Mouse (Mus musculus) spleen, postnatal 10 days (tissue): ENCODE measurements around the gene Ucp1.
"Not testable (repeated sequence)": the region's sequence is repeated elsewhere in the genome, so short reads cannot be mapped to it uniquely, and the experiment has no call there.

Experiments used
- DNase-seq, 2 experiments: peaks; one replicate each; pipeline ENCODE4 v3.0.0; 2021 to 2022; ENCODE audit warnings: low spot score in 2 of 2

The Ucp1 gene

GRCm38 (mm10) chr8:83290176-83290575 lies at the start of gene Ucp1:
Gene Ucp1, plus strand, starts transcription at chr8:83290352.
- no peak for DNase-seq

DNA sequence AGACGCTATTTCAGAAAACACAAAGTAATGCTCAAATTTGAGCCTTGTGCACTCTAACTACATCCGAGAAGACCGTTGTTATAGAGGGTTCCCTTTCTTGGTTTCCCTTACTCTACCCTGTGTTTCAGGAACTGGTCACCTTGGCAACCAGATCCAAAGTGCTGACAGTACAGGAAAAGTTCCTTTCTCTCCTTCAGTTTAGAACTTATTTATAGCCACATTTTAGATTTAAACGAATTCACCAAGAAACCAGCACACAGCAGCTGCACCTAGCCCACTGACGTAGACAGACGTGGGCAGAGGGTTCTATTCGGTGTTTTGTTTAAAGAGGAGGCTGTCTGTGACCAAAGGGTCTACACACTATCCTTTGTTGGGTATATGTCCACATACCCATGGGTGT lies 46.0 kb upstream of the Ucp1 start:
- no peak for DNase-seq

DNA sequence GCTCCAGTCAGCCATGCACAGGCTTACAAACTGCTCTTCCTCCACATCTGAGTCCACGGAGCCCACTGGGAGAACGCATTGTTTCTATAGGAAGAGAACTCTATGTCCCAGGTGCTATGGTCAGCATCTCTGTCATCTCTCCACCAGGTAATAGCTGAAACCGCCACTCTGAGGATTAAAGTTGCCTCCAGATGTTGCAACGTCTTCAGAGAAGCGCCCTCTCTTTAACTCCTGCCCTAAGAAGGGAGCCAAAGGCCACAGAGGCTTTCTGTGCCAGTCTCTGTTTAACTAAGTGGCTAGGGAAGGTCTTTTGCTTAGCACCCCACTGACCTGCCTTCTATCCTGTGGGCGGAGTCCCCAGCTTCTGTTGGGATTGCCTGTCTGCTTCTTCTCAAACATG lies 39.3 kb upstream of the Ucp1 start:
- no peak for DNase-seq

- no peak for DNase-seq
These were observed 38.5 kb upstream of the Ucp1 start for GRCm38 (mm10) chr8:83251362-83252246.

- DNase-seq, result no peak
These were observed 37.4 kb upstream of the Ucp1 start for GRCm38 (mm10) chr8:83252791-83253190.

DNA sequence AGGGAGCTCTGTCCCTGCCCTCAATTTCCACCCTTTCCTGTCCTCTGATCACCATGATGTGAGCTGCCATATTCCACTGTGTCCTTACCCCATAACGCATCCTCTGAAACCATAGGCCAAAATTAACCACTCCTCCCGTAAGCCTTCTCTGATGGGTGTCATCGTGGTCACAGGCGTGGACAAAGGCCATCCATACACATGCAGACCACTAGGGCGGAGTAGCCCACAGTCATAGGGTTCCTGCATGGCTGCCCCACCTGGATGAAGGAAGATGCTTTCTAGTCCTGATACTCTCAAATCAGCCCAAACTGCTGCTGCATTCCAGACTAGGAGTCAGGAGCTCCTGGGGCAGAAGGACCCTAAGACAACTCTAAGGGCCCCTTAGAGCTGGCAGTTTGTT lies 32.5 kb upstream of the Ucp1 start:
- no peak for DNase-seq

GRCm38 (mm10) chr8:83260418-83261215 lies 29.5 kb upstream of the Ucp1 start:
- DNase-seq, result peak; percentile 41 to 67

- DNase-seq, result no peak
These were observed 19.0 kb upstream of the Ucp1 start for GRCm38 (mm10) chr8:83271172-83271571.

DNA sequence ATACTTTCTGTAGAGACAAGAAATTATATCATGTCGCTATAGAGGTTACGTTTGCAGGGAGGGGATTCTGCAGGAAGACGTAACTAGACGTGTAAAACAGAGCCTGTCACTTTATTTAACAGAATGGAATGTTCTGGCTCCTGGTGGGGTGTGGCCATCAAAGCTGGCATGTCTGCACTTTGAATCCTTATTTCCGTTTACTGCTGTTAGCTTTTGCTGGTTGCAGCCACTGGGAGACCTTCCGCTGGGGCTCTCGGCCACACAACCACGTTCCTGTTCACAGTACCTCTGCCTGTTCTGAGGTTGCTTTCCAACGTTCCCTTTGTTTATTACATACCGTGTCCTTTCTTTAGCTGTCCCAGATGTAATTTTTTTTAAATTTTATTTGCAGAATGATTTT lies 17.7 kb upstream of the Ucp1 start:
- no peak for DNase-seq

GRCm38 (mm10) chr8:83274470-83274869 lies 15.7 kb upstream of the Ucp1 start:
- no peak for DNase-seq

- DNase-seq, result no peak
These were observed 11.7 kb upstream of the Ucp1 start for GRCm38 (mm10) chr8:83278431-83278830.

DNA sequence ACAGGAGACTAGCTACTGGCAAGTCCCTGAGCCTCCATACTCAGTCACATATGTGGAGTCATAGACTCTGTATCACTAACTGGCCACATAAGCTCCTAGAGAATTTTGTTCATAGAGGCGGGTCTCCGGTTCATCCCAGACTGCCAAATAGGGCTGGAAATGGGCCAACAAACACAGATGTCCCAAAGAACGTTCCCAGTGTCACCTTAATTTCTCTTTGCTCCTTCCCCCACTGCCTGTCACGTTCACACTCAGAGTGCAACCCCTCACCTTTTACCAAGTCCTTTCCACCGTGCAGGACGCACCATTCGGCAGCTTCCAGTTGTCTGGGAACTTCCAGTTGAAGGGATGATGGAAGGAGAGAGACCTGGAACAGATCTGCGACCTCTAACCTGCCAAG lies 4.8 kb upstream of the Ucp1 start:
- no peak for DNase-seq

GRCm38 (mm10) chr8:83297375-83297774 lies 7.2 kb downstream of the Ucp1 start:
- DNase-seq, result no peak

- DNase-seq, result peak in 1 of 2 experiments; percentile 37
These were observed 10.0 kb downstream of the Ucp1 start for GRCm38 (mm10) chr8:83300135-83300534.

GRCm38 (mm10) chr8:83304946-83305345 lies 14.8 kb downstream of the Ucp1 start:
- DNase-seq, result no peak

DNA sequence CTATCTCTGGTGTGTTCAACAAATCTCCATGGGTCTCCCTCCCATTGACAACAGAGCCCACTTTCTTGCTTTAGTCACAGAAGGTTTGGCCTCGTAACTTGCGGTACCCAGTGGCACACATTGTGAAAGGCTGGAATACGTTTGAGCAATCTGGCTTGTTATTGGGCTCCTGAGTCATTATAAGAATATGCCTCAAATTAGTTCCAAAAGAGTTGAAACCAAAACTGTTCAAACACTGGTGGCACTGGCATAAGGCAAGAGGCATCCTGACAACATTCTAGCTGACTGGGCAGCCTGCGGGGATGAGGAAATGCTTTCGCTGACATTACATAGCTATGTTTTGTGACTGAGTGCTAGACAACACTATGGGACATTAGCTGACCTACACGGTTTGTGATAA lies 19.7 kb downstream of the Ucp1 start:
- DNase-seq, result no peak

- not testable (repeated sequence) for DNase-seq
These were observed 24.9 kb downstream of the Ucp1 start for GRCm38 (mm10) chr8:83315084-83315483.

- DNase-seq, result no peak
These were observed 25.5 kb downstream of the Ucp1 start for GRCm38 (mm10) chr8:83315691-83316090.

- DNase-seq, result no peak
These were observed 30.4 kb downstream of the Ucp1 start for GRCm38 (mm10) chr8:83320543-83320942.

DNA sequence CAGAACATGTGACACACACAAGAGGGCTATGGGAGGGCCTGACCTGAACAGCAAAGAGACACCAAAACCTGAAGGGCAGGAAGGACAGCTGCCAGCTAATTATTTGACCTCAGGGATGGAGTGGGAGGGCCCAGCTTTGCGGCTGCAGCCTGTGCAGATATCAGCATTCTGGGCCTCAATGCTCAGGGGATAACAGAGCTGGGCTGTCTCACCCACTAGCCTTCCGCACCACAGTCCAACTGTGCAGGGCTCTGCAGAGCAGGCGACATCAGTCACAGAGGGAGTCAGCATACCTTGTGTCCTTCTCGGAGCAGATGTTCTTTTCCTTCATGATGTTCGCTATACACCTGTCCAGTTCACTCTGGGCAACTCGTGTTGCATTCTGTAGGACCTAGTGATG lies 32.2 kb downstream of the Ucp1 start:
- no peak for DNase-seq

- DNase-seq, result peak in 1 of 2 experiments; percentile 35
These were observed 32.9 kb downstream of the Ucp1 start for GRCm38 (mm10) chr8:83323056-83323455.

DNA sequence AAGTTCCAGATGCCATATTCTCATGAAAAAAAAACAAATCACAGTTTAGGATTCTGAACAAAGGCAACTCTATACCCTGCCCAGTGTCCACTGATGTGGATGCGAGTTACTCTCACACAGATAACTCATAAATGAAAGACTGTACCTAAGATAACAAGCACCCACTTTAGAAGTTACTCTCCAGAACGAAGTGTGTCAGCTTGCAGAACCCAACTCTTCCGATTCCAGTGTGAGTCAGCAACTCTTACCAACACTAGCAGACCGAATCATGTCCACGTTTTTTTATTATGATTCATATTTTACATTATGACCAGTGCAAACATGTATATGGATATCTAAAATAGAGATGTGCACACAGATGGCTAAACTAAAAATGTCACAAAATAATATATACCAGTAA lies 37.7 kb downstream of the Ucp1 start:
- DNase-seq, result no peak

DNA sequence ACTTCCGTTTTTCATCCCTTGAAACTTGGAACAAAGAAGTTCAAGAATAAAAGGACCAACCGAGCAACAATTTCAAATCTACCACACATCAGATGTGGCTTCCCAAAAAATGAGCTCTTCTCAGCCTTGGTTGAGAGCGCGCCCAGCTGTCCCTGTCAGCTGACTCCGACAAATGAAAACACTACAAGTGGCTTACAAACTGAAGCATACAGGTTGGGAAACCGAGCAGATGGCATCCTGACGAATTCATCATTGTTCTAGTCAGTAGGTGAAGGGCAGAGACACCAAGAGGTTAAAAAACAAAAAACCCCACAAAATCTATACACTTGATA lies 41.4 kb downstream of the Ucp1 start:
- DNase-seq, result peak in 1 of 2 experiments; percentile 23
